Mouse (Mus musculus) thymus, adult 2 months (tissue): ENCODE results near the gene Syt12.

Source experiments
- CTCF ChIP-seq: fragments of 200-500 bp; IDR thresholded peaks from 2 replicates; pipeline ENCODE4 v1.5.1; 2012; ENCODE audit warnings: mild to moderate bottlenecking, control low read depth, low read length, moderate library complexity, borderline replicate concordance; ENCODE audit not compliant: control insufficient read depth, poor library complexity, insufficient read depth; ENCODE audit errors: extremely low read depth
- POLR2A ChIP-seq: fragments of 200-500 bp; IDR thresholded peaks from 2 replicates; pipeline ENCODE4 v1.6.1; 2012; ENCODE audit warnings: mild to moderate bottlenecking, low read length, control low read depth, moderate library complexity; ENCODE audit not compliant: control insufficient read depth, poor library complexity, insufficient read depth; ENCODE audit errors: extremely low read depth

- TF ChIP-seq CTCF (no peak), POLR2A (no peak)
Measured at GRCm38 (mm10) chr19:4480041-4480440, 2.8 kb upstream of the Syt12 start.
